Mouse (Mus musculus): ENCODE results near the gene Rapgef4. TPM values are rescaled to one million over a fixed set of nuclear protein-coding genes. Genes with fewer than 3 reads are reported as not detected.

Rapgef4 gene
- polyA plus RNA-seq, 1 experiment: 0.08 TPM

DNA sequence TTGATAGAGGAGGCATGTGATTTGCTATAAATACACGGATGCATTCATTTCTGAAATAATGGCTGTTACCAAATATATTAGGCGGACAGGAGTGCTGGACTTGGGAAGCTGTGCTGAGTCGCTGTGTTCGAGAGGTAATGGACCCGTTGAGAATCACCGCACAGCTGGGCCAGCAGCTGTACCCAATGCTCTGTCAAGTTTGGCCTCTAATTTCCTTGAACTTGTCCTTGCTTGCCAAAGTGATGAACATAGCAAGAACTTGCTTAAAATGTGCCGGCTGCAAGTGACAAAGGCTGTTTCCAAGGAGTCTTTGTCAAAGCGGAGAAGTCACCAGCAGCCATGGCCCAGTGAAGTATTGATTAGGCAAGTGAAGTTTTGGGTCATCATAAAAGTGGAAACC, 113.0 kb downstream of the Rapgef4 start:
- Histone ChIP-seq H3K79me2 (ENCODE audit: control insufficient read depth, insufficient read depth) (no peaks in the 10 kb centered on the region), H3K4me3 (ENCODE audit: insufficient read depth, poor library complexity, severe bottlenecking) (no peak overlapping the region), H3ac (ENCODE audit: control insufficient read depth, insufficient read length, low read depth) (no peak overlapping the region), H3K27me3 (ENCODE audit: control insufficient read depth, insufficient read depth, insufficient read length) (no peaks in the 10 kb centered on the region), H3K79me3 (ENCODE audit: low read depth) (no peaks in the 10 kb centered on the region), H3K36me3 (ENCODE audit: control insufficient read depth, insufficient read depth) (no peaks in the 10 kb centered on the region)
- TF ChIP-seq MYOD1 (IDR thresholded peaks at IDR 0.05; ENCODE audit: control insufficient read depth, insufficient read length, low read depth): no peak
- TF ChIP-seq CTCF (IDR thresholded peaks at IDR 0.05; ENCODE audit: control insufficient read depth, insufficient read depth, insufficient read length): no peak
- TF ChIP-seq FOSL1 (IDR thresholded peaks at IDR 0.05; ENCODE audit: insufficient read depth, low read length, poor library complexity, severe bottlenecking): no peak
- no peak for TF ChIP-seq CEBPB (IDR thresholded peaks at IDR 0.05; ENCODE audit: low read depth)
- no peak for TF ChIP-seq MAX (IDR thresholded peaks at IDR 0.05)

DNA sequence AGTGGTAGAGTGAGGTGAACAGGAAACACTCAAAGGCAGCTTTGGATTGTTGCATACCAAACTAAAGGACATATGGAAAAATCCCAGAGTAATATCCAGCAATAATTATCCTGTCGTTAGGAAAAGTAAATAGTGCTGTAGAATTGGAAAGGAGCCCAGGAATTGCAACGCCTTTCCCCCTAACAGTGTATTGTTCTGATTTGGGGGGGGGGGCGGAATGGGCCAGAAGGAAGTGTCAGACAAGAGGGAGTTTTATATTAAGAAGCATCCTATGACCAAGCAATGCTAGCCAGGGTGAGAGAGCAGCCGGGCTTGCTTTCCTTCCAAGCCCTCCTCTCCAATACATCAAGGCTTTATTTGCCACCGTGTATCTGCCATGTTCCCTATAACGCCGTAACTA, 113.4 kb downstream of the Rapgef4 start:
- Histone ChIP-seq H3K79me2 (ENCODE audit: control insufficient read depth, insufficient read depth) (no peaks in the 10 kb centered on the region), H3K79me3 (ENCODE audit: low read depth) (no peaks in the 10 kb centered on the region), H3K27me3 (ENCODE audit: control insufficient read depth, insufficient read depth, insufficient read length) (no peaks in the 10 kb centered on the region), H3K4me3 (ENCODE audit: insufficient read depth, poor library complexity, severe bottlenecking) (no peak overlapping the region), H3K36me3 (ENCODE audit: control insufficient read depth, insufficient read depth) (no peaks in the 10 kb centered on the region), H3ac (ENCODE audit: control insufficient read depth, insufficient read length, low read depth) (no peak overlapping the region)
- TF ChIP-seq CTCF (IDR thresholded peaks at IDR 0.05; ENCODE audit: control insufficient read depth, insufficient read depth, insufficient read length): no peak
- TF ChIP-seq USF1 (IDR thresholded peaks at IDR 0.05; ENCODE audit: low read depth): no peak
- no peak for TF ChIP-seq MYOD1 (IDR thresholded peaks at IDR 0.05; ENCODE audit: control insufficient read depth, insufficient read length, low read depth)
- TF ChIP-seq FOSL1 (IDR thresholded peaks at IDR 0.05; ENCODE audit: insufficient read depth, low read length, poor library complexity, severe bottlenecking): no peak
- TF ChIP-seq CEBPB (IDR thresholded peaks at IDR 0.05; ENCODE audit: low read depth): no peak

- no peak for TF ChIP-seq MYOG (IDR thresholded peaks at IDR 0.05; ENCODE audit: control insufficient read depth, extremely low read depth, insufficient read length)
- no peak for TF ChIP-seq USF1 (IDR thresholded peaks at IDR 0.05; ENCODE audit: low read depth)
- no peak for TF ChIP-seq CEBPB (IDR thresholded peaks at IDR 0.05; ENCODE audit: low read depth)
- TF ChIP-seq CTCF (IDR thresholded peaks at IDR 0.05; ENCODE audit: control insufficient read depth, insufficient read depth, insufficient read length): no peak
- TF ChIP-seq FOSL1 (IDR thresholded peaks at IDR 0.05; ENCODE audit: insufficient read depth, low read length, poor library complexity, severe bottlenecking): no peak
- TF ChIP-seq MYOD1 (IDR thresholded peaks at IDR 0.05; ENCODE audit: control insufficient read depth, insufficient read length, low read depth): no peak
- H3K79me3 ChIP-seq (ENCODE audit: low read depth): no peaks in the 10 kb centered on the region
- no peaks in the 10 kb centered on the region for H3K27me3 ChIP-seq (ENCODE audit: control insufficient read depth, insufficient read depth, insufficient read length)
- no peak overlapping the region for H3K4me3 ChIP-seq (ENCODE audit: insufficient read depth, poor library complexity, severe bottlenecking)
- no peak overlapping the region for H3ac ChIP-seq (ENCODE audit: control insufficient read depth, insufficient read length, low read depth)
- no peaks in the 10 kb centered on the region for H3K36me3 ChIP-seq (ENCODE audit: control insufficient read depth, insufficient read depth)
- no peaks in the 10 kb centered on the region for H3K79me2 ChIP-seq (ENCODE audit: control insufficient read depth, insufficient read depth)
These were observed 114.0 kb downstream of the Rapgef4 start for GRCm38 (mm10) chr2:72095002-72095401.

DNA sequence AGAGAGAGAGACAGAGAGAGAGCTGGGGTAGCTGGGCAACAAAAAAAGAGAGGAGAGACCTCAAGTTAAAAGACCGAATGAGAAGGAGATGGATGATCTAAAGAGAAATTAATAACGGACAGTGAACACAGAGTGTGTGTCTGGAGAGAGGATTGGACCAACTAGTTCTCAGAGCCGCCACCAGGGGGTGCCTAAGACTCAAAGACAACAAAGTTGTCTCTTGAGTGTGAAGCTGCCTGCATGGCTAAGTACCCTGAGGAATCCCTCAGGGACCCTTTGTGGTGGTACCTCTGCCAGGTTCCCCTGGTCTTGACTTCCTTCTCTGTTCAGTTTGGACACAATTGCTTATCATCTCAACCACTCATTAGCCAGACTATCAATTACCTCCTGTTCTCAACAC, 115.3 kb downstream of the Rapgef4 start:
- H3K27me3 ChIP-seq (ENCODE audit: control insufficient read depth, insufficient read depth, insufficient read length): no peaks in the 10 kb centered on the region
- H3ac ChIP-seq (ENCODE audit: control insufficient read depth, insufficient read length, low read depth): no peak overlapping the region
- H3K4me3 ChIP-seq (ENCODE audit: insufficient read depth, poor library complexity, severe bottlenecking): no peak overlapping the region
- no peak for TF ChIP-seq MYOG (IDR thresholded peaks at IDR 0.05; ENCODE audit: control insufficient read depth, extremely low read depth, insufficient read length)
- TF ChIP-seq CEBPB (IDR thresholded peaks at IDR 0.05; ENCODE audit: low read depth): no peak
- H3K79me3 ChIP-seq (ENCODE audit: low read depth): no peaks in the 10 kb centered on the region
- no peaks in the 10 kb centered on the region for H3K36me3 ChIP-seq (ENCODE audit: control insufficient read depth, insufficient read depth)
- no peaks in the 10 kb centered on the region for H3K79me2 ChIP-seq (ENCODE audit: control insufficient read depth, insufficient read depth)

DNA sequence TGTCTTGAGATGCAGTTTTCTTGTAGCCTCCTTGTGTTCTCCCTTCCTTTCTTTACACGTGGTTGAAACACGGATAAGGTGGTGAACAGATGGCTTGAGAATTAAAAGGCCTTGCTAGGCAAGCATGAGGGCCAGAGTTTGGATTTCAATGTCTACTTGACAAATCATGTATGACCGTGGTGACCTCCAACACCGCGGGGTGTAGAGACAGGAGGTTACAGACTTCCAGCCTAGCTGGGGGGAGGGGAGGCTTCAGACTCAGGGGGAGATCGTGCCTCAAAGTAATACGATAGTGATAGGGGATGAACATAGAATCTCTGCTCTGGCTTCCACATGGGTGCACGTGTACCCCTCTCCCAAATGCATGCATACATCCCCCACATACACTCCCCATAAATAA, 117.3 kb downstream of the Rapgef4 start:
- H3ac ChIP-seq (ENCODE audit: control insufficient read depth, insufficient read length, low read depth): no peak overlapping the region
- no peak overlapping the region for H3K4me3 ChIP-seq (ENCODE audit: insufficient read depth, poor library complexity, severe bottlenecking)
- H3K36me3 ChIP-seq (ENCODE audit: control insufficient read depth, insufficient read depth): no peaks in the 10 kb centered on the region
- TF ChIP-seq FOSL1 (IDR thresholded peaks at IDR 0.05; ENCODE audit: insufficient read depth, low read length, poor library complexity, severe bottlenecking): no peak
- TF ChIP-seq CTCF (IDR thresholded peaks at IDR 0.05; ENCODE audit: control insufficient read depth, insufficient read depth, insufficient read length): no peak
- no peak for TF ChIP-seq MAX (IDR thresholded peaks at IDR 0.05)
- no peak for TF ChIP-seq MYOG (IDR thresholded peaks at IDR 0.05; ENCODE audit: control insufficient read depth, extremely low read depth, insufficient read length)
- no peak for TF ChIP-seq USF1 (IDR thresholded peaks at IDR 0.05; ENCODE audit: low read depth)
- TF ChIP-seq MYOD1 (IDR thresholded peaks at IDR 0.05; ENCODE audit: control insufficient read depth, insufficient read length, low read depth): no peak
- TF ChIP-seq CEBPB (IDR thresholded peaks at IDR 0.05; ENCODE audit: low read depth): no peak
- H3K79me3 ChIP-seq (ENCODE audit: low read depth): no peaks in the 10 kb centered on the region
- H3K79me2 ChIP-seq (ENCODE audit: control insufficient read depth, insufficient read depth): no peaks in the 10 kb centered on the region
- no peaks in the 10 kb centered on the region for H3K27me3 ChIP-seq (ENCODE audit: control insufficient read depth, insufficient read depth, insufficient read length)

DNA sequence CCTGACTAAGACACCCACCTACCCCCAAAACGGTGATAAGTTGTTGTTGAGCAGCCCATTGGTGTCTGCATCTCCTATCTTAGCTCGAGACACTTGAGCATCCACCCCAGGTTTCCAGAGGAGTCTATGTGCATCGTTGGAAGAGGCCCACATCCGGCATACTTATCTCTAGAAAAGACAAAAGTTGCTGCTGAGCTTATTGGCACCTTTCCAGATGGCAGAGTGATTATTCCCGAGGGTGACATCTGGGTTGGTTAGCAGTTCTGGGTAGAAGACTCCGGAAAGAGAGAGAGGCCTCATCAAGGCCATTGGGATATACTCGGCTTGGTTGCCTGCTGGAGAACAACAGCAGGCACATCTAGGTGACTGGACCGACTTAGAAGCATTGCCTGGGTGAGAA, 123.6 kb downstream of the Rapgef4 start:
- Histone ChIP-seq H3K27me3 (ENCODE audit: control insufficient read depth, insufficient read depth, insufficient read length) (no peaks in the 10 kb centered on the region), H3K4me3 (ENCODE audit: insufficient read depth, poor library complexity, severe bottlenecking) (no peak overlapping the region), H3ac (ENCODE audit: control insufficient read depth, insufficient read length, low read depth) (no peak overlapping the region), H3K36me3 (ENCODE audit: control insufficient read depth, insufficient read depth) (no peaks in the 10 kb centered on the region), H3K79me3 (ENCODE audit: low read depth) (no peaks in the 10 kb centered on the region), H3K79me2 (ENCODE audit: control insufficient read depth, insufficient read depth) (no peaks in the 10 kb centered on the region)
- TF ChIP-seq MYOD1 (IDR thresholded peaks at IDR 0.05; ENCODE audit: control insufficient read depth, insufficient read length, low read depth) (no peak), CTCF (IDR thresholded peaks at IDR 0.05; ENCODE audit: control insufficient read depth, insufficient read depth, insufficient read length) (no peak), USF1 (IDR thresholded peaks at IDR 0.05; ENCODE audit: low read depth) (no peak), FOSL1 (IDR thresholded peaks at IDR 0.05; ENCODE audit: insufficient read depth, low read length, poor library complexity, severe bottlenecking) (no peak), MYOG (IDR thresholded peaks at IDR 0.05; ENCODE audit: control insufficient read depth, extremely low read depth, insufficient read length) (no peak), MAX (IDR thresholded peaks at IDR 0.05) (no peak), CEBPB (IDR thresholded peaks at IDR 0.05; ENCODE audit: low read depth) (no peak)
